Mouse (Mus musculus): ENCODE results near the gene Fbxw18.
A peak's percentile ranks its signal among the peaks of the same experiment; 100 is the strongest.
"Not testable (repeated sequence)": the region's sequence is repeated elsewhere in the genome, so short reads cannot be mapped to it uniquely, and the experiment has no call there.

Fbxw18 gene

GRCm38 (mm10) chr9:109702600-109702999, at the start of gene Fbxw18:
TSS of gene Fbxw18 (minus strand) at chr9:109702700.
- not testable (repeated sequence) for DNase-seq (ENCODE audit: low read depth)

GRCm38 (mm10) chr9:109745989-109746388, 43.5 kb upstream of the Fbxw18 start, which contains the start of gene Fbxw26:
TSS of gene Fbxw26 (minus strand) at chr9:109746089.
- not testable (repeated sequence) for DNase-seq (ENCODE audit: low read depth)

- DNase-seq (ENCODE audit: low read depth), result peak; percentile 9
Observed at GRCm38 (mm10) chr9:109685299-109685698, 17.2 kb downstream of the Fbxw18 start.

- not testable (repeated sequence) for DNase-seq (ENCODE audit: low read depth)
Observed at GRCm38 (mm10) chr9:109664552-109664951, 37.9 kb downstream of the Fbxw18 start, which contains the start of gene Fbxw25. TSS of gene Fbxw25 (minus strand) at chr9:109664652.
